ENCODE assay signal across 8 mouse cellular contexts in genomic region chr17:32285138-32285670, GRCm38 (mm10). TPM values are rescaled to one million over a fixed set of nuclear protein-coding genes. Genes with fewer than 3 reads are reported as not detected.
A peak's percentile ranks its signal among the peaks of the same experiment; 100 is the strongest.
DNase-seq lines count a peak whose midpoint lies in the region; ATAC-seq and TF ChIP-seq lines count a peak whose summit lies in the region.

No protein-coding gene starts in this region.

- H3K27ac ChIP-seq in gastrocnemius, adult 2 months: peak overlapping the region; percentile 97
- H3K27ac ChIP-seq in ES-Bruce4 (ENCODE audit: insufficient read depth, low read length): peak overlapping the region; percentile 74
- H3K27ac ChIP-seq in heart, embryonic 15.5 days: peak overlapping the region; percentile 100
- peak overlapping the region; percentile 100 for H3K27ac ChIP-seq in liver, postnatal 0 days (ENCODE audit: low read depth)

- H3K4me3 ChIP-seq in gastrocnemius, adult 2 months: peak overlapping the region; percentile 80
- H3K4me3 ChIP-seq in ES-Bruce4 (ENCODE audit: low read depth, low read length): peak overlapping the region; percentile 98
- peak overlapping the region; percentile 98 for H3K4me3 ChIP-seq in heart, embryonic 15.5 days
- H3K4me3 ChIP-seq in liver, postnatal 0 days (ENCODE audit: low read depth, low read length): peak overlapping the region; percentile 99

- no peak for ATAC-seq in heart, embryonic 15.5 days (replicated peaks; ENCODE audit: insufficient number of reproducible peaks, insufficient read depth, low FRiP score, low read depth)
- ATAC-seq in liver, postnatal 0 days: no peak

- H3K36me3 ChIP-seq in ES-Bruce4 (ENCODE audit: control insufficient read depth, insufficient read depth, low read length, poor library complexity, severe bottlenecking): no peaks in the 10 kb centered on the region
- no peaks in the 10 kb centered on the region for H3K36me3 ChIP-seq in heart, embryonic 15.5 days
- H3K36me3 ChIP-seq in liver, postnatal 0 days (replicated peaks; ENCODE audit: insufficient read depth, low read length): no peaks in the 10 kb centered on the region

- H3K9me3 ChIP-seq in ES-Bruce4 (replicated peaks; ENCODE audit: control insufficient read depth, insufficient read depth, low read length, poor library complexity, severe bottlenecking): no peaks in the 10 kb centered on the region
- no peaks in the 10 kb centered on the region for H3K9me3 ChIP-seq in heart, embryonic 15.5 days (replicated peaks)
- no peaks in the 10 kb centered on the region for H3K9me3 ChIP-seq in liver, postnatal 0 days (ENCODE audit: low read length)

- TF ChIP-seq CTCF in gastrocnemius, adult 2 months (IDR thresholded peaks at IDR 0.05): no peak
- TF ChIP-seq CTCF in ES-Bruce4 (IDR thresholded peaks at IDR 0.05; ENCODE audit: low read depth, low read length): no peak
- no peak for TF ChIP-seq CTCF in liver, postnatal 0 days (IDR thresholded peaks at IDR 0.05; ENCODE audit: low read depth)

- peak overlapping the region; percentile 85 for H3K4me2 ChIP-seq in heart, embryonic 15.5 days
- H3K4me2 ChIP-seq in liver, postnatal 0 days (ENCODE audit: low read depth, low read length): peak overlapping the region; percentile 72

- TF ChIP-seq EP300 in ES-Bruce4 (IDR thresholded peaks at IDR 0.05; ENCODE audit: insufficient read depth, low read depth, low read length): no peak
- no peak for TF ChIP-seq EP300 in liver, postnatal 0 days (IDR thresholded peaks at IDR 0.05; ENCODE audit: low read depth)

- intact Hi-C loops in gastrocnemius, adult 2 months (cut with DNase I): no loop called here

- no peak for DNase-seq in gastrocnemius, adult 2 months
- DNase-seq in gastrocnemius, adult 8-10 months (ENCODE audit: low spot score in 2 of 2): no peak
- DNase-seq in liver, postnatal 0 days: no peak
- no peak for DNase-seq in right cerebral cortex, postnatal 14 days
- no peak for DNase-seq in cerebellum, adult 18-20 months
- DNase-seq in frontal cortex, postnatal 36 days (ENCODE audit: low spot score in 2 of 2): no peak

- TF ChIP-seq POLR2A in ES-Bruce4 (IDR thresholded peaks at IDR 0.05; ENCODE audit: insufficient read depth, low read length): no peak

- H3K27me3 ChIP-seq in ES-Bruce4 (ENCODE audit: control insufficient read depth, insufficient read depth, low read length, poor library complexity, severe bottlenecking): no peaks in the 10 kb centered on the region
- H3K27me3 ChIP-seq in heart, embryonic 15.5 days: no peaks in the 10 kb centered on the region
- no peaks in the 10 kb centered on the region for H3K27me3 ChIP-seq in liver, postnatal 0 days (ENCODE audit: insufficient read depth, low read length)

- H3K4me1 ChIP-seq in ES-Bruce4 (ENCODE audit: control insufficient read depth, insufficient read depth, low read length): no peaks in the 10 kb centered on the region
- H3K4me1 ChIP-seq in heart, embryonic 15.5 days (replicated peaks): peaks cover 27% of the 10 kb centered on the region
- peaks cover 24% of the 10 kb centered on the region for H3K4me1 ChIP-seq in liver, postnatal 0 days (ENCODE audit: insufficient read depth)

- WGBS in heart, embryonic 15.5 days: 44% methylated on average over 6 of the region's 6 CpGs
- 35% methylated on average over 6 of the region's 6 CpGs for WGBS in liver, postnatal 0 days (ENCODE audit: insufficient replicate concordance)

- peak overlapping the region; percentile 98 for H3K9ac ChIP-seq in ES-Bruce4 (ENCODE audit: low read depth, poor library complexity, severe bottlenecking)
- H3K9ac ChIP-seq in heart, embryonic 15.5 days: peak overlapping the region; percentile 100
- H3K9ac ChIP-seq in liver, postnatal 0 days (replicated peaks): peak overlapping the region; percentile 98

RNA-seq across cellular contexts. Expression of gene Brd4, which starts 0.7 kb away (rescaled TPM):
- total RNA-seq in gastrocnemius, adult 2 months (2021): 10 to 100 TPM; 45.8 to 47.4 TPM
- total RNA-seq in gastrocnemius, adult 8-10 months (2022): 10 to 100 TPM; 38.2 to 40.8 (median 39.0) TPM
- polyA plus RNA-seq in ES-Bruce4 (2011; ENCODE audit: insufficient read depth, insufficient read length, low read depth, missing spikeins): 190 and 191 TPM in 2 replicates
- polyA plus RNA-seq in heart, embryonic 15.5 days (2015; fragmentation: Nextera tagmentation; extraction: Ambion mirVana): 48.8 and 66.7 TPM in 2 replicates
- 20.2 and 20.7 TPM in 2 replicates for polyA plus RNA-seq in liver, postnatal 0 days (2015; fragmentation: Nextera tagmentation; extraction: Ambion mirVana)

RNA-seq across cellular contexts. Expression of gene Akap8, which starts 35.8 kb away (rescaled TPM):
- total RNA-seq in gastrocnemius, adult 2 months (2021): 10 to 100 TPM; 33.2 to 40.2 TPM
- total RNA-seq in gastrocnemius, adult 8-10 months (2022): 10 to 100 TPM; 27.5 to 36.4 (median 34.5) TPM
- polyA plus RNA-seq in ES-Bruce4 (2011; ENCODE audit: insufficient read depth, insufficient read length, low read depth, missing spikeins): 135 and 154 TPM in 2 replicates
- polyA plus RNA-seq in heart, embryonic 15.5 days (2015; fragmentation: Nextera tagmentation; extraction: Ambion mirVana): 64.8 and 74.3 TPM in 2 replicates
- polyA plus RNA-seq in liver, postnatal 0 days (2015; fragmentation: Nextera tagmentation; extraction: Ambion mirVana): 14.5 and 17.3 TPM in 2 replicates
